Mouse (Mus musculus): Measurements from ENCODE around the gene Exosc2.
A peak's percentile ranks its signal among the peaks of the same experiment; 100 is the strongest.

- TF ChIP-seq CTCF (IDR thresholded peaks at IDR 0.05; ENCODE audit: low read depth, low read length) (peak; percentile 42; the same call in 1 of the 2 replicates), POLR2A (IDR thresholded peaks at IDR 0.05; ENCODE audit: extremely low read depth, insufficient read depth, low read length) (no peak)
Measured at GRCm38 (mm10) chr2:31698209-31698608, 27.7 kb downstream of the Exosc2 start.

Data from liver, adult 2 months (tissue).